Mouse (Mus musculus) olfactory bulb, adult 2 months (tissue): ENCODE measurements around the gene Rab3gap1.

ENCODE experiments used
- CTCF ChIP-seq: fragments of 200-500 bp; IDR thresholded peaks from 2 replicates; pipeline ENCODE4 v1.5.1; 2012; ENCODE audit warnings: low read depth, mild to moderate bottlenecking, low read length, moderate library complexity; ENCODE audit not compliant: insufficient read depth
- POLR2A ChIP-seq: fragments of 200-500 bp; IDR thresholded peaks from 2 replicates; pipeline ENCODE4 v1.6.1; 2012; ENCODE audit warnings: mild to moderate bottlenecking, low read depth, low read length, moderate library complexity; ENCODE audit not compliant: insufficient read depth

DNA sequence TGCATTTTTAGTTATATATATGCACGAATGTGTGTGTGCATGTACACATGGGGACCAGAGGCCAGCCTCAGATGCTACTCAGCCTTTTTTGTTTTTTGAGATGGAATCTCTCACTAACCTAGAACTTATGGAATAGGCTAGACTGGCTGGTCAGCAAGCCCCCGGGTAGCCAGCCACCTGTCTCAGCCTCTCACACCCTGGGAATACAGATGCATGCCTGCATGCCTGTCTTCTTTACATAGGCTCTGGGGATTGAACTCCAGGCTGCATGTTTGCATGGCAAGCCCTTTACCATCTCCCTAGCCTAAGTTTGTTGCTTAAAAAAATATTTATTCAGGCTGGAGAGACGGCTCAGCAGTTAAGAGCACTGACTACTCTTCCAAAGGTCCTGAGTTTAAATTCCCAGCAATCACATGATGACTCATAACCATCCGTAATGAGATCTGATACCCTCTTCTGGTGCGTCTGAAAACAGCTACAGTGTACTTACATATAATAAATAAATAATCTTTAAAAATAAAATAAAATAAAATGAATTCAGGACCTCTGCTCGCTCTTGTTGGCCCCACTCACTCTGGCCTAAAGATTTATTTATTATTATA, 8.7 kb upstream of the Rab3gap1 start:
- TF ChIP-seq CTCF (no peak), POLR2A (no peak)
